Mouse (Mus musculus) kidney, embryonic 14.5 days (tissue): ENCODE data around the gene Fsd1. TPM values are rescaled to one million over a fixed set of nuclear protein-coding genes. Genes with fewer than 3 reads are reported as not detected.

ENCODE experiments used
- ATAC-seq: fragments of 200-750 bp; cut with Nextera tagmentation; 2 replicates; pipeline ENCODE4 v1.8.0; 2017; ENCODE audit warnings: moderate number of reproducible peaks, mild to moderate bottlenecking, moderate TSS enrichment, moderate library complexity; ENCODE audit not compliant: low FRiP score, low TSS enrichment
- H3K27ac ChIP-seq: fragments of 300-500 bp; sonication (generic); 2 replicates; pipeline ENCODE4 v1.5.1; 2014; ENCODE audit warnings: low read depth, mild to moderate bottlenecking, low read length, moderate library complexity, mixed read lengths
- H3K27me3 ChIP-seq: fragments of 300-500 bp; sonication (generic); 2 replicates; pipeline ENCODE4 v1.6.1; 2014; ENCODE audit warnings: mild to moderate bottlenecking, low read length; ENCODE audit not compliant: control insufficient read depth, insufficient read depth
- H3K36me3 ChIP-seq: fragments of 300-500 bp; sonication (generic); 2 replicates; pipeline ENCODE4 v1.6.1; 2014; ENCODE audit warnings: low read length, mixed read lengths; ENCODE audit not compliant: control insufficient read depth, insufficient read depth
- H3K4me1 ChIP-seq: fragments of 300-500 bp; sonication (generic); 2 replicates; pipeline ENCODE4 v1.6.1; 2014; ENCODE audit warnings: low read length, mixed read lengths; ENCODE audit not compliant: control insufficient read depth, insufficient read depth
- H3K4me2 ChIP-seq: fragments of 300-500 bp; sonication (generic); replicated peaks from 2 replicates; pipeline ENCODE4 v1.6.1; 2014; ENCODE audit warnings: low read depth, mild to moderate bottlenecking, low read length
- H3K4me3 ChIP-seq: fragments of 300-500 bp; sonication (generic); 2 replicates; pipeline ENCODE4 v1.5.1; 2014; ENCODE audit warnings: mild to moderate bottlenecking, low read length
- H3K9ac ChIP-seq: fragments of 300-500 bp; sonication (generic); 2 replicates; pipeline ENCODE4 v1.6.1; 2014; ENCODE audit warnings: low read depth, mild to moderate bottlenecking, low read length, moderate library complexity
- H3K9me3 ChIP-seq: fragments of 300-500 bp; sonication (generic); 2 replicates; pipeline ENCODE4 v1.6.1; 2016; ENCODE audit warnings: low read length; ENCODE audit not compliant: control insufficient read depth
- WGBS: fragments of 180-500 bp; shearing (Covaris S2); extraction: QIAGEN DNeasy Blood & Tissue Kit; methylation state at CpG from one replicate; pipeline ENCODE4 v1.1.7; 2014; 5-methylcytosine and 5-hydroxymethylcytosine counted together
- polyA plus RNA-seq: library from polyadenylated mRNA; unstranded; fragments of >200 nt; fragmentation: Nextera tagmentation; extraction: Ambion mirVana; gene quantifications from 2 replicates; pipeline ENCODE4 v1.2.1, GENCODE M21; 2014

Gene Fsd1
- polyA plus RNA-seq, 1 experiment from 2014 or later, result 25.7 TPM

DNA sequence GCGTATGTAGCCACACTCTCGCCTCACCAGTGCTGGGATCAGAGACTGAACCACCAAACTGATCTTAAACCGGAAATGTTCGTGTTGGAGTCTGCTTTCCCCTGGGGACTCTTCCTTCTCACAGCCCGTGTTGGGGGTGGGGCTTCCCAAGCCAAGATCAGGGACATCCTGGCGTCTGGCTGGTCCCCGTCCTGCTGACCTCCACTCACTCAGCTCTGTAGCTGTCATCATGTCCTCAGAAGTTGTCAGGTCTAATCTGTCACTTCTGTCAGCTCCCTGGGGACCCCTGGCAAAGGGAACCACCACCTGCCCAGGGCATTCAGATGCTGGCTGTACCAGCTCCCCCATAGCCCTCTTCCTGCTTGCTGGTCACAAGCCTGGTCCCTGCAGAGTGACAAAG is 18.1 kb upstream of the Fsd1 start:
- Histone ChIP-seq H3K9ac (no peak overlapping the region), H3K36me3 (peaks cover 34% of the 10 kb centered on the region), H3K4me1 (peaks cover 10% of the 10 kb centered on the region; the same call in 1 of the 2 replicates), H3K4me2 (no peak overlapping the region), H3K4me3 (no peak overlapping the region), H3K9me3 (no peaks in the 10 kb centered on the region), H3K27ac (no peak overlapping the region), H3K27me3 (no peaks in the 10 kb centered on the region)
- ATAC-seq, result no peak
- 72% methylated on average over 7 of the region's 7 CpGs for WGBS

DNA sequence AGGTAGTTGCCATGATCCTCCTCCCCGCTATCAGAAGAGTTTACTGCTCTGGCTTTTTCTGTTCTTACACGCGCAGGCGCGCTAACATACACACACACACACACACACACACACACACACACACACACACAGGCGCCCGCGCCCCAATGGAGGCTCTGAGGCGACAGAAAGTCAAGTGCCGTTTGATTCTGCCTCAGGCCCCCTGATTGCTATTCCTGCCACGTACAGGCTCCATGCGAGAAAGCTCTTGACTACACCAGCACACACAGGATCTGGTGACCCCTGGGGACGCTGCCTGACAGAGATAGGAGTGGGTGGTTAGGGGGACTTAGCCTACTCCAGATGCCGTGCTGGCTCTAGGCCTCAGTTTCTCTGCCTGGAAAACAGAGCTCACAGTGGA is 16.7 kb upstream of the Fsd1 start:
- no peaks in the 10 kb centered on the region for H3K27me3 ChIP-seq
- no peak overlapping the region for H3K9ac ChIP-seq
- peak; percentile 9; the same call in 1 of the 2 replicates for ATAC-seq
- no peaks in the 10 kb centered on the region for H3K9me3 ChIP-seq
- H3K4me3 ChIP-seq, result no peak overlapping the region; the same call in 1 of the 2 replicates
- peak overlapping the region; percentile 90; the same call in 1 of the 2 replicates for H3K4me2 ChIP-seq
- peaks cover 10% of the 10 kb centered on the region; the same call in 1 of the 2 replicates for H3K4me1 ChIP-seq
- no peak overlapping the region for H3K27ac ChIP-seq
- H3K36me3 ChIP-seq, result peaks cover 28% of the 10 kb centered on the region
- WGBS, result 49% methylated on average over 14 of the region's 14 CpGs

DNA sequence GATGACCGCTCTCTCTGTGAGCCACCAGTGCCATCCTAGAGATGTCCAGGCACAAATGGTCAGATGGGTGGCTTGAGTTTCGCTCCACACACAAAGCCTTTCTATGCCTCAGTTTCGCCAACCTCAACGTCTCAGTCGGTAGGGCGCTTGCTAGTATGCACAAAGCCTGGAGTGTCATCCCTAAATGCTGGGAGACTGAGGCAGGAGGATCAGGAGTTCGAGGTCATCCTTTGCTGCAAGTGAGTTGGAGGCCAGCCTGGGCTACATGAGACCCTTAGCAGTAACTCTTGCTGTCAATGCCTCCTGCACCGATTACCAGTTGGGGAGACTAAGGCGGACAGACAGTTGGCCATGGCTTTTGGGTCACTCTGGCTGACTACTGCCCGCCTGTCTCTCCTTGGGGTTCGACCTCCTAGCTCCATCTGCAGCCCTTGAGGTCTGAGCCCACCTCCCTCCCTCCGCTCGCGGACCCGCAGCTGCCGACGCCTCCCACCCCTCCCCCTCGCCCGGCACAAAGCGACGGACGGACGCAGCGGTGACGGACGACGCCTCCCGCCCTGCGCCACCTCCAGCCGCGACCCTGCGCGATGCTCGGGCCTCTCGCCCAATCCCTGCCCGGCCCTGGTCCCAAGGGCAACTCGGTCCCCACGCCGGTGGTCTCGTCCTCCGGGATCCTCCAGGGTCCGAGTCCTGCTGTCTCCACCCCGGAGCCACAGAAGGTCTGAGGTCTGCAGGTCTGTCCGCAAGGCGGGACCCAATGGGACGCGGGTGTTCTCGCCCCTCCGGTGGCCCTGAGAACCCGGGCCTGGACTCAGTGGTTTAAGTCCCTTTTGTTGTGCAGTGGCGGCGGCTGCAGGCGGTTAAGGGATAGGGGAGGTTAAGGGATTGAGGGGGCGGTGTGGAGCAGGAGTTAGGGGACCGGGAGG is 16.1 kb upstream of the Fsd1 start, which contains the start of gene Shd:
Shd (plus strand) TSS at position 502 of the 926 bp plus-strand sequence.
- no peaks in the 10 kb centered on the region for H3K27me3 ChIP-seq
- H3K4me2 ChIP-seq, result peak within 1 kb of the TSS; percentile 90
- H3K27ac ChIP-seq, result no peak within 1 kb of the TSS
- peaks cover 23% of the 10 kb centered on the region for H3K36me3 ChIP-seq
- H3K4me1 ChIP-seq, result peaks cover 10% of the 10 kb centered on the region; the same call in 1 of the 2 replicates
- H3K4me3 ChIP-seq, result peak within 1 kb of the TSS; percentile 57
- peak; percentile 32; the same call in 1 of the 2 replicates for ATAC-seq
- no peaks in the 10 kb centered on the region for H3K9me3 ChIP-seq
- 10% methylated on average over 50 of the region's 55 CpGs for WGBS
- H3K9ac ChIP-seq, result peak within 1 kb of the TSS; percentile 61

DNA sequence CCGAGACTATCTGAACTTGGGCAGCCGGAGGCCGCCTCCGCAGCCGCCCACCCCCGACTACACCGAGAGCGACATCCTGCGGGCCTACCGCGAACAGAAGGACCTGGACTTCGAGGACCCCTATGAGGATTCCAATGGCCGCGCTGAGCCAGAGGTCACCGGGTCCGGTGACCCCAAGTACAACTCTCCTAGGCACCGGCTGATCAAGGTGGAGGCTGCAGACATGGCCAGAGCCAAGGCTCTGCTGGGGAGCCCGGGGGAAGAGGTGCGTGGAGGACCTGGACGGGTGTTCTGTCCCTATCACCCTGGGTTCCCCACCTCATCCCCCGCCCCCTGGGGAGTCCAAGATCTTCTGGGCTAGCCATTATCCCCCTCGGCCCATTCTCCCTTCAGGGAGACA is 14.9 kb upstream of the Fsd1 start:
- no peaks in the 10 kb centered on the region for H3K9me3 ChIP-seq
- no peaks in the 10 kb centered on the region for H3K27me3 ChIP-seq
- peaks cover 14% of the 10 kb centered on the region; the same call in 1 of the 2 replicates for H3K4me1 ChIP-seq
- ATAC-seq, result no peak
- H3K4me3 ChIP-seq, result peak overlapping the region; percentile 57
- H3K4me2 ChIP-seq, result peak overlapping the region; percentile 90
- H3K9ac ChIP-seq, result no peak overlapping the region
- 39% methylated on average over 22 of the region's 22 CpGs for WGBS
- H3K27ac ChIP-seq, result no peak overlapping the region
- H3K36me3 ChIP-seq, result peaks cover 16% of the 10 kb centered on the region

DNA sequence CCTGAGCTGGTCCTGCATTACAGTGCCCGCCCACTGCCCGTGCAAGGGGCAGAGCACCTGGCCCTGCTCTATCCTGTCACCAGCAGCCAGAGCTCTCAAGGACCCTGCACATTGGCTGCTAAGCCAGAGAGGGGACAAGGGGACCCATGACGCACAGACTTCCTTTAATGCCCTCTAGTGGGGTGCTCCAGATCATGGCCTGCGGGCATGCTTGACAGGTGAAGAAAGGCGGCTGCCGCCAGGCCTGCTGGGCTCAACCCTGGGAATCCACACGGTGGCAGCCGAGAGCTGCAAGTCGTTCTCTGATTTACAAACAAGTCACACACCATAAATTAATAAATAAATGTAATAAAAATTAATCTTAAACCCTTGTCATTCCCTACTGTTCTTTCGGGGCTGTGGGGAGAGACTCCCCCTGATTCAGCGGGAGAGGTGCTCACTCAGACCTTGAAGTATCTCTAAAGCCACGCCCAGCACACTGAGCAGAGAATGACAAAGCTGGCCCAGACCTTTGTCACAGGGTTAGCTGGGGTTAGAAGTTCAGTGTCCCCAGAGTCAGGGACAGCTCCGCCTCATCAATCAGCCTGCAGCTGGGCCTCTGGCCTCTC is 9.9 kb upstream of the Fsd1 start:
- Histone ChIP-seq H3K36me3 (no peaks in the 10 kb centered on the region), H3K4me3 (no peak overlapping the region), H3K9ac (no peak overlapping the region), H3K27me3 (no peaks in the 10 kb centered on the region), H3K4me1 (peaks cover 10% of the 10 kb centered on the region; the same call in 1 of the 2 replicates), H3K4me2 (no peak overlapping the region), H3K27ac (no peak overlapping the region), H3K9me3 (no peaks in the 10 kb centered on the region)
- ATAC-seq, result peak; percentile 80
- WGBS, result 14% methylated on average over 13 of the region's 13 CpGs

DNA sequence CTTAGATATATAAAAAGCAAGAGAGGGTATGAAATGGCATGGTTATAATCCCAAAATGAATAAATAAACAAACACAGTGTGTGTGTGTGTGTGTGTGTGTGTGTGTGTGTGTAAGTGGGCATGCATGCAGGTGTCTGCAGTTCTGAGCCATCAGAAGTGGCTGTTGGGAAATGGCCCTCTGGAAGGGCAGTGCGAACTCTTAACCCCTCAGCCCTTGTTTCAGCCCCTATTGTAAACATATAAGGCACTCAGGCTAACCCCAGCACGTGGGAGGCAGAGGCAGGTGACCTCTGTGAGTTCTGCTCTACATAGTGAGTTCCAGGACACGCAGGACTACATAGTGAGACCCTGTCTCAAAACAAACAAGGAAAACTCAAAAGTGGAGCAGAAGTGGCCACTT is 9.0 kb upstream of the Fsd1 start:
- no peaks in the 10 kb centered on the region for H3K36me3 ChIP-seq
- H3K9ac ChIP-seq, result no peak overlapping the region
- H3K4me2 ChIP-seq, result no peak overlapping the region
- H3K27me3 ChIP-seq, result no peaks in the 10 kb centered on the region
- H3K27ac ChIP-seq, result no peak overlapping the region
- no peak overlapping the region for H3K4me3 ChIP-seq
- no peak for ATAC-seq
- H3K9me3 ChIP-seq, result no peaks in the 10 kb centered on the region
- 27% methylated on average over 3 of the region's 3 CpGs for WGBS
- H3K4me1 ChIP-seq, result 0 out of 2 replicates have a peak, but pooled peaks cover 9% of the 10 kb centered on the region

DNA sequence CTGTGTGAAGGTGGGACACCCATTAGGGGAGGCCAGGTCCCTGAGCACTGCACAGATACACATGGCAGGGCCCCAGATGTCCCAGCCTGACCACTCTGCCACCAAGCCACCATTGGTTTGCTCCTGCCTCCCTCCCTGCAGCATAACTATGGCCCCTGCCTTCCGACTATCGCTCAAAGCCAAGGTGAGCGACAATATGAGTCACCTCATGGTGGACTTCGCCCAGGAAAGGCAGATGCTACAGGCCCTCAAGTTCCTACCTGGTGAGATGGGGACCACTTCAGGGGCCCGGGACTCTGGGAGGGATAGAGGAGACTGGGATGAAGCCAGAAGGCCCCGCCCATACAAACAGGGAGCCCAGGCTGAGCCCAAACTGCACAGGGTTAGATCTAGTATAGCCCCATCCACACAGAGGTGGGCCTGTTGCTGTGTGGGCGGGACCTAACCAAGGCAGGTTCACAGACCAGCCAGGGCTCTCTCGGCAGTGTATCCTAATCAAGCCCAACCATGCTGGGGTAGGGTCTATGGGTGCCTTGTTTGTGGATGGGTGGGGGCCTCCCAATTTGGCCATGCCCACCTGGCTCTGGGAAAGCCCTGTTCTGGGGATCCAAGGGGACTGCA is 4.1 kb downstream of the Fsd1 start:
- no peaks in the 10 kb centered on the region for H3K27me3 ChIP-seq
- ATAC-seq, result peak; percentile 9; the same call in 1 of the 2 replicates

DNA sequence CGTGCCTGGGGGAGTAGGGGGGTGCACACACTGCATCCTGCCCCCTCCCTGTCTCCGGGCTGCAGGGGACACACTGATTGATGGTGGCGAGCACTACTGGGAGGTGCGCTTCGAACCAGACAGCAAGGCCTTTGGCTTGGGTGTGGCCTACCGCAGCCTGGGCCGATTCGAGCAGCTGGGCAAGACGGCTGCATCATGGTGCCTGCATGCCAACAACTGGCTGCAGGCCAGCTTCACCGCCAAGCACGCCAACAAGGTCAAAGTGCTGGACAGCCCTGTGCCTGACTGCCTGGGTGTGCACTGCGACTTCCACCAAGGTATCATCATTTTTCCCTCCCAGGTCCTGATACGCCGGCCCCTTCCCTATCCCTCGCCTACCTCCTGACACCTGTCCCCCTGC is 9.7 kb downstream of the Fsd1 start:
- Histone ChIP-seq H3K9me3 (no peaks in the 10 kb centered on the region), H3K27ac (no peak overlapping the region), H3K36me3 (no peaks in the 10 kb centered on the region), H3K4me2 (no peak overlapping the region), H3K9ac (no peak overlapping the region), H3K4me1 (no peaks in the 10 kb centered on the region), H3K4me3 (no peak overlapping the region), H3K27me3 (peaks cover 12% of the 10 kb centered on the region)
- ATAC-seq, result no peak
- 92% methylated on average over 15 of the region's 15 CpGs for WGBS

More for the DNA sequence above, 4.1 kb downstream of the Fsd1 start:
- 89% methylated on average over 8 of the region's 8 CpGs for WGBS
- Histone ChIP-seq H3K4me3 (no peak overlapping the region), H3K27ac (no peak overlapping the region), H3K36me3 (no peaks in the 10 kb centered on the region), H3K9me3 (no peaks in the 10 kb centered on the region), H3K9ac (no peak overlapping the region), H3K4me1 (no peaks in the 10 kb centered on the region), H3K4me2 (no peak overlapping the region)
